Mouse (Mus musculus): Measurements from ENCODE around the gene Sik3. TPM values are rescaled to one million over a fixed set of nuclear protein-coding genes. Genes with fewer than 3 reads are reported as not detected.
"Not testable (repeated sequence)": the region's sequence is repeated elsewhere in the genome, so short reads cannot be mapped to it uniquely, and the experiment has no call there.

Gene Sik3
- total and polyA plus RNA-seq, 2 experiments = 14.1 to 16.5 TPM

- H3K4me1 ChIP-seq (ENCODE audit: control insufficient read depth, insufficient read depth, low read length) = peaks cover 28% of the 10 kb centered on the region
- TF ChIP-seq POLR2A (IDR thresholded peaks at IDR 0.05; ENCODE audit: extremely low read depth, insufficient read depth, low read length) (no peak), CTCF (IDR thresholded peaks at IDR 0.05; ENCODE audit: low read depth, low read length) (no peak)
- DNase-seq (ENCODE audit: extremely low read depth, low read depth, low spot score) = no peak
Observed at GRCm38 (mm10) chr9:46085898-46086297, 73.3 kb downstream of the Sik3 start.

DNA sequence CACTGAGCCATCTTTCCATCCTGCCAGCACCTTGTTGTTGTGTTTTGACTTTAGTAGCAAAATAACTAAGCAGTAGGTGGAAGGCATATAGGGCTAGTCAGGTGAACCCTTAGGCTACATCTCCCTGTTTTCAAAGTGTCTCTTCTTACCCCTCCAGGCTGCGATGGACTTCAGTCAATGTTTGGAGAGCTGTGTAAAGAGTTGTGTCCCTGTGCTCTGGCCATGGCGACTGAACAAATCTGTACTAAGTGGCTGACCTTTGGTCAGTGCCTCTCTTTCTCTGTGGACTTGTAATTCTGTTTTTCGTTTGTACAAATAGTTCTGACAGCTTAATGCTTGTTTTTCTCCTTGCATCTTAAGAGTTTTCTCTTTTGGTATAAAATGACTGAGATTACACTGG, 74.2 kb downstream of the Sik3 start:
- Histone ChIP-seq H3K36me3 (ENCODE audit: control insufficient read depth, insufficient read depth, low read length) (no peaks in the 10 kb centered on the region), H3K79me2 (ENCODE audit: control insufficient read depth, insufficient read depth, low read length) (peaks cover 23% of the 10 kb centered on the region; the same call in 1 of the 2 replicates), H3K27me3 (ENCODE audit: control insufficient read depth, insufficient read depth, low read length) (no peaks in the 10 kb centered on the region), H3K4me3 (ENCODE audit: insufficient read depth, low read depth, low read length) (0 out of 2 replicates have a peak overlapping the region, but pooled peaks have one; percentile 2), H3K27ac (replicated peaks; ENCODE audit: insufficient read depth, low read depth, low read length) (peak overlapping the region; percentile 95), H3K9ac (ENCODE audit: low read depth, low read length) (peak overlapping the region; percentile 36; the same call in 1 of the 2 replicates), H3K4me1 (ENCODE audit: control insufficient read depth, insufficient read depth, low read length) (peaks cover 28% of the 10 kb centered on the region)
- TF ChIP-seq CTCF (IDR thresholded peaks at IDR 0.05; ENCODE audit: low read depth, low read length) (no peak), POLR2A (IDR thresholded peaks at IDR 0.05; ENCODE audit: extremely low read depth, insufficient read depth, low read length) (no peak)
- DNase-seq (ENCODE audit: extremely low read depth, low read depth, low spot score) = peak; percentile 97
- WGBS = 24% methylated on average over 3 of the region's 3 CpGs

More at GRCm38 (mm10) chr9:46085898-46086297, 73.3 kb downstream of the Sik3 start:
- Histone ChIP-seq H3K36me3 (ENCODE audit: control insufficient read depth, insufficient read depth, low read length) (no peaks in the 10 kb centered on the region), H3K4me3 (ENCODE audit: insufficient read depth, low read depth, low read length) (no peak overlapping the region), H3K79me2 (ENCODE audit: control insufficient read depth, insufficient read depth, low read length) (peaks cover 29% of the 10 kb centered on the region; the same call in 1 of the 2 replicates), H3K9ac (ENCODE audit: low read depth, low read length) (no peak overlapping the region), H3K27ac (replicated peaks; ENCODE audit: insufficient read depth, low read depth, low read length) (peak overlapping the region; percentile 42; the same call in 1 of the 2 replicates), H3K27me3 (ENCODE audit: control insufficient read depth, insufficient read depth, low read length) (no peaks in the 10 kb centered on the region)
- 37% methylated on average over 6 of the region's 7 CpGs for WGBS

GRCm38 (mm10) chr9:46087461-46087860, 74.8 kb downstream of the Sik3 start:
- 23% methylated on average over 5 of the region's 5 CpGs for WGBS
- Histone ChIP-seq H3K4me3 (ENCODE audit: insufficient read depth, low read depth, low read length) (0 out of 2 replicates have a peak overlapping the region, but pooled peaks have one; percentile 2), H3K27me3 (ENCODE audit: control insufficient read depth, insufficient read depth, low read length) (no peaks in the 10 kb centered on the region), H3K9ac (ENCODE audit: low read depth, low read length) (peak overlapping the region; percentile 36; the same call in 1 of the 2 replicates), H3K4me1 (ENCODE audit: control insufficient read depth, insufficient read depth, low read length) (peaks cover 32% of the 10 kb centered on the region), H3K36me3 (ENCODE audit: control insufficient read depth, insufficient read depth, low read length) (no peaks in the 10 kb centered on the region), H3K79me2 (ENCODE audit: control insufficient read depth, insufficient read depth, low read length) (peaks cover 24% of the 10 kb centered on the region; the same call in 1 of the 2 replicates), H3K27ac (replicated peaks; ENCODE audit: insufficient read depth, low read depth, low read length) (peak overlapping the region; percentile 95)
- no peak for TF ChIP-seq CTCF (IDR thresholded peaks at IDR 0.05; ENCODE audit: low read depth, low read length)
- no peak for TF ChIP-seq POLR2A (IDR thresholded peaks at IDR 0.05; ENCODE audit: extremely low read depth, insufficient read depth, low read length)
- peak; percentile 90 for DNase-seq (ENCODE audit: extremely low read depth, low read depth, low spot score)

- 16% methylated on average over 10 of the region's 10 CpGs for WGBS
- Histone ChIP-seq H3K27ac (replicated peaks; ENCODE audit: insufficient read depth, low read depth, low read length) (peak overlapping the region; percentile 91), H3K9ac (ENCODE audit: low read depth, low read length) (no peak overlapping the region), H3K79me2 (ENCODE audit: control insufficient read depth, insufficient read depth, low read length) (peaks cover 25% of the 10 kb centered on the region; the same call in 1 of the 2 replicates), H3K4me3 (ENCODE audit: insufficient read depth, low read depth, low read length) (no peak overlapping the region), H3K4me1 (ENCODE audit: control insufficient read depth, insufficient read depth, low read length) (peaks cover 36% of the 10 kb centered on the region), H3K27me3 (ENCODE audit: control insufficient read depth, insufficient read depth, low read length) (no peaks in the 10 kb centered on the region), H3K36me3 (ENCODE audit: control insufficient read depth, insufficient read depth, low read length) (no peaks in the 10 kb centered on the region)
- DNase-seq (ENCODE audit: extremely low read depth, low read depth, low spot score) = peak; percentile 89
- TF ChIP-seq POLR2A (IDR thresholded peaks at IDR 0.05; ENCODE audit: extremely low read depth, insufficient read depth, low read length) = no peak
- TF ChIP-seq CTCF (IDR thresholded peaks at IDR 0.05; ENCODE audit: low read depth, low read length) = no peak
Observed at GRCm38 (mm10) chr9:46088722-46089121, 76.1 kb downstream of the Sik3 start.

DNA sequence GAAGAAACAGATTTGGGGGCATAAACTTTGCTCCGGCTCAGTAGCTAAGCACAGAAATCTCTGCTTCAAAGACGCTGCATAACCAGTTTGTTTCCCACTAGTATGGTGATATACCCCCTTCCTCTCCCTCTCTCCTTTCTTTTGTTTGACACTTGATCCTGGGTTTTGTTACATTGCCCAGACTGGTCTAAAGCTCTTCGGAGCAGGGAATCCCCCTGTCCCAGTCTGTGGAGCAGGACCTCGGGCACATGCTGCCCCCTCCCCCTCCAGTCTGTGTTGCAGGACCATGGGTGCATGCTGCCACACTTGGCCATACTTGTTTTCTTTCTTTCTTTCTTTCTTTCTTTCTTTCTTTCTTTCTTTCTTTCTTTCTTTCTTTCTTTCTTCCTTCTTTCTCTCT, 77.4 kb downstream of the Sik3 start:
- no peak for TF ChIP-seq POLR2A (IDR thresholded peaks at IDR 0.05; ENCODE audit: extremely low read depth, insufficient read depth, low read length)
- no peak for TF ChIP-seq CTCF (IDR thresholded peaks at IDR 0.05; ENCODE audit: low read depth, low read length)
- no peak overlapping the region for H3K9ac ChIP-seq (ENCODE audit: low read depth, low read length)
- no peak overlapping the region for H3K27ac ChIP-seq (replicated peaks; ENCODE audit: insufficient read depth, low read depth, low read length)
- no peak overlapping the region for H3K4me3 ChIP-seq (ENCODE audit: insufficient read depth, low read depth, low read length)
- H3K79me2 ChIP-seq (ENCODE audit: control insufficient read depth, insufficient read depth, low read length) = peaks cover 33% of the 10 kb centered on the region; the same call in 1 of the 2 replicates
- no peak for DNase-seq (ENCODE audit: extremely low read depth, low read depth, low spot score)
- peaks cover 36% of the 10 kb centered on the region for H3K4me1 ChIP-seq (ENCODE audit: control insufficient read depth, insufficient read depth, low read length)
- H3K27me3 ChIP-seq (ENCODE audit: control insufficient read depth, insufficient read depth, low read length) = no peaks in the 10 kb centered on the region
- no peaks in the 10 kb centered on the region for H3K36me3 ChIP-seq (ENCODE audit: control insufficient read depth, insufficient read depth, low read length)
- WGBS = 86% methylated on average over 4 of the region's 4 CpGs

DNA sequence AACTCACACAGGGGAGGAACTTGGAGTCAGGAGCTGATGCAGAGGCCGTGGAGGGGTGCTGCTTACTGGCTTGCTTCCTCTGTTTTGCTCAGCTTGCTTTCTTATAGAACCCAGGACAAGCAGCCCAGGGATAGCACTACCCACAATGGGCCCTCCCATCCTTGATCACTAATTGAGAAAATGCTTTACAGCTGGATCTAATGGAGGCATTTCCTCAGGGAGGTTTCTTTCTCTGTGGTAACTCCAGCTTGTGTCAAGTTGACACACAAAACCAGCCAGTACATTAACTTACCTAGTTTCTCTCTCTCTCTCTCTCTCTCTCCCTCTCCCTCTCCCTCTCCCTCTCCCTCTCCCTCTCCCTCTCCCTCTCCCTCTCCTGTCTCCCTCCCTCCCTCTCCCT, 78.5 kb downstream of the Sik3 start:
- H3K4me1 ChIP-seq (ENCODE audit: control insufficient read depth, insufficient read depth, low read length) = peaks cover 31% of the 10 kb centered on the region
- H3K4me3 ChIP-seq (ENCODE audit: insufficient read depth, low read depth, low read length); DNase-seq (ENCODE audit: extremely low read depth, low read depth, low spot score); H3K27me3 ChIP-seq (ENCODE audit: control insufficient read depth, insufficient read depth, low read length); H3K9ac ChIP-seq (ENCODE audit: low read depth, low read length); H3K27ac ChIP-seq (replicated peaks; ENCODE audit: insufficient read depth, low read depth, low read length); H3K36me3 ChIP-seq (ENCODE audit: control insufficient read depth, insufficient read depth, low read length): not testable (repeated sequence)
- 78% methylated on average over 1 of the region's 1 CpGs for WGBS
- peaks cover 33% of the 10 kb centered on the region; the same call in 1 of the 2 replicates for H3K79me2 ChIP-seq (ENCODE audit: control insufficient read depth, insufficient read depth, low read length)
